Mouse (Mus musculus): ENCODE results near the gene Tesk1. TPM values are rescaled to one million over a fixed set of nuclear protein-coding genes. Genes with fewer than 3 reads are reported as not detected.

Gene Tesk1
- total RNA-seq (2022) = 10 to 100 TPM; 91.7 to 98.0 (median 95.6) TPM

DNA sequence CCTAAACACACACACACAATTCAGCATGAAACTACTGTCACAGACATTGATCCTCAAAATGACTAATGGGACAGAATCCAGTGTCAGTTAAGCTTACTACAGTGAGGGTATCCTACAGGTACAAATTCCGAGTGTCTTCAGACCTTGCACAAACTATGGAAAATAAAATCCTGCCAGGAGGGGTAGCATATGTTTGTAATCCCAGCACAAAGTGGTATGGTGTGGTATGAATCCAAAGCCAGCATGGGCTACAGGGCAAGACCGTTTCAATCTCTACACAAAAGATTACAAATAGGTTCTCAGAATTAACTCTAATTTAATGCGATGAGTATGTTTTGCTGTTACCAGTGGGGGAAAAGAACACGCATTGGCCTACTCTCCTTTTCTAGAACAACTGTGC lies at the start of gene Tesk1:
Gene Tesk1, plus strand, starts transcription at position 301 of the 400 bp plus-strand sequence.
- DNase-seq (ENCODE audit: low spot score in 2 of 2) = no peak

DNA sequence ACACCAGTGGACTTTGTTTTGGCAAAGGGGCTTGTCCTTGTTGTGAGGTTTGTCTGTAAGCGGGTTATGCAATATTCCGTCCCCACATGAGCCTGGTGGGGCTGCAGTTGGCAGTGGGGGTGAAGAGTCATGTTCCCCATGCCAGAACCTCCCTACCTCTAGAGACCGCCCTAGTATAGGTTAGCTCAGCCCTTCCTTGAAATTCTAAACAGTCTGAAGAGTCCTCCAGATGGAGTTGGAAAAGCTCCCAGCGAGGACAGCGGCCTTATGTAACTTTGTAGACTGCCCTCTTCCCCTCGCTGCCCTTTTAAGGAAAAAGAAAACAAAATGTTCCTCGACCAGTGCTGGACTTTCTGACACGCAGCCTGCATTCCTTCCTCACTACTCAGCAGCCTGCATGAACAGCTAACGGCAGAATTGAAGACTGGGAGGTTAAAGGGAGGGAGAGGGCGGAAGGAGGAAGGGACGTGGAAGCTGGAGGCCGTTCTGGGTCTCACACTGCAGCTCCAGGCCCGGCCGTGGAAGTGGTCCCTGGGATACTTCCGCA lies 47.3 kb upstream of the Tesk1 start:
- no peak for DNase-seq (ENCODE audit: low spot score in 2 of 2)

DNA sequence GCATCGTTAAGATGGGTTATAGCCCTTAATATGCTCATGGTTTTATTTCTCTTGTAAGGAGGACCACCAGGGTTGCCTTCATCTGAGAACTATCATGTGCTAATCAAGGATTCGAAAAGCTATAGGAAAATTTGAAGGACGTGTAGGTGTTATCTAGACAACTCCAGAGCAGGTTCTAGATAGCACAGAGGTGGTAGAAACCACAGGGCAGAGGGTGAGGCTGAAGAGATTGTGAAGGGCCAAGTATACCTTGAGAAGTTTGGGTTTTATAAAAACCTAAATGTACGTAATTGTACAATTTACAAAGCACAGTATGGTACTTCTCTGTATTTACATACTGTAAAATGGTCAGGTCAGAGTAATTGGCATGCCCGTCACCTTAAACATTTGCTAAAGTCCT lies 46.6 kb upstream of the Tesk1 start:
- DNase-seq (ENCODE audit: low spot score in 2 of 2) = no peak

DNA sequence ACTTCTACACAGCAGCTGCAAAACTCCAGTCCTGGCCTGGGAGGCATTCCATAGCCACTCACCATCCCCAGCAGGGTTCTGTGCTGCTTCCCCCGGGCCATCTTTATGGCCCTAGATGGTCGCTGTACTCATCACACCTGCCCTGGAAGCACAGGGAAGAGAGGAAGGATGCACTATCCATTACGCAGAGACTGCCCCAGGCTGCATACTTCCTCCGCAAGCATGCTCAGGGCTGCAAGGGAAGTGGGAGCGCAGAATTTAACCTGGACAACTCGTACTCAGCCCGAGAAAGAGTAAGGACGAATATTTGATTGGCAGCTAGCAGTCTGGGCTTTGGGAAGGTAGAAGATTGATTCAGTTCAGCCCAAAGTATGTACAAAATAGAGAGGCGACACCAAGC lies 45.9 kb upstream of the Tesk1 start:
- no peak for DNase-seq (ENCODE audit: low spot score in 2 of 2)

DNA sequence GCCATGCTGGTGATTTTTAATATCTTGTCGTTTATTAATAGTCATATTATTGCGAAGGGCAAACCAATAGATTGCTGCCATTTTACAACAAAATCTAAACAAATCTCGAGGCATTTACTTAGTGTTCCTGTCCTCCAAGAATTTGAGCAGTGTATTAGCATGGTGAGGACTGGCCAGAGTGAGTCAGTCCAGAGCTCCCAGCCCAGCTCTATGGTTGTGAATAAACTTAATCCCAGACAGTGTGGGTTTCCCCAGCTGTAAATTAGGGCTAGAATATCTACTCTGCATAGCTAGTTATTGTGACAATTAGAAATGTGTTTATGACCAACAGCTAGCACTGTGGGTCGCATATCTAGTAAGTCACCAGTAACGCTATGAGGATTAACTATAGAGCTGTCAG lies 45.4 kb upstream of the Tesk1 start:
- DNase-seq (ENCODE audit: low spot score in 2 of 2) = no peak

DNA sequence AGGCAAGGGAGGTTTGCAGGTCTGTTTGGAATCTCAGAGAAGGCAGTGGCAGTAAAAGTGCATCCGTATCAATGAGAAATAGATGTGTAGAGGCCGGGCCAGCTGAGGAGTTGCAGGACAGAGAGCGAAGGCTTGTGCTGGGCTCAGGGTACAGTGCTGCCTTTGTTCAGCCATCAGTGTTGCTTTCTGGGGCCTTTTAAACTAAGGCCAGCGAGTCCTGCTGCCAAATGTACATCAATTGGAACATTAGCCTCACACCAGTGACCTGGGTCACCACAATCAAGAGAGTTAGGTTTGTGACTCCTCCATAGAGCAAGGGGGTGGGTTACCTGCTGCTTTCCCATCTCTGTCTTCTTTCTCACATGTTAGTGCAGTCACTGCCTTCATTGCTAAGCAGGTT lies 43.7 kb upstream of the Tesk1 start:
- DNase-seq (ENCODE audit: low spot score in 2 of 2) = no peak

- DNase-seq (ENCODE audit: low spot score in 2 of 2) = peak in 1 of 2 experiments; percentile 60
These were observed 42.9 kb upstream of the Tesk1 start for GRCm38 (mm10) chr4:43398829-43399331.

DNA sequence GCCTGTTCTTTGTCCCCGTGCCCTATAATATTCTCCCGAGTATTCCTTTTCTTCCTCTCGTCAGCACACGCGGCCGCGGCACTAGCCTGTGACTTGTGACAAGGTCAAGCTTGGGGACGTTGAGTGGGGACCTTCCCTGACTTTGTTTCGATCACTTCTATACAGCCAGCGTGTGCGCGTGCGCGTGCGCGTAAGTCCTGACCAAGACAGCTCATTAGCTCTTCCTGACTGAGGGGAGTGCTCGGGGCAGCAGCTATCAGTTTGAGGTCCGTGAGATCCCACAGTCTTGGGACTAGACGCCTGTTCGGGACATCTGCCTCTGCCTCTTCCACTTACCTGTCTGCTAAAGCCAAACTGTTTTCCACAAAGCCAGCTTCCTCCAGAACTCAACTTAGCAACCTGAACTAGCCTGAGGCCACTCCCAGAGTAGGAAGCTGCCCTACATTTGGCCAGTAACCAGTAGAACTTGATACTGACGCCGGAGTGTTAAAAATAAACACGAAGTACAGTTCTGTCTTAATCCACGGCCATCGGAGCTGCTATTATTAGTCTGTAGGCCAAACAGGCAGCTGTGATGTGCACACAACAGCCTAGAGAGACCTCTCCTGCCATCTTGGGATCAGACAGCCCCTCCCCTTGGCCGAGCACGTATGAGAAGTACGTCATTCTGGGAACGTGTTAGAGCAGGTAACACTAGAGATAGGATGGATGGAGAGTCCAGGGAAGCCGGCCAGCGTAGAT lies 42.2 kb upstream of the Tesk1 start:
- DNase-seq (ENCODE audit: low spot score in 2 of 2) = no peak

DNA sequence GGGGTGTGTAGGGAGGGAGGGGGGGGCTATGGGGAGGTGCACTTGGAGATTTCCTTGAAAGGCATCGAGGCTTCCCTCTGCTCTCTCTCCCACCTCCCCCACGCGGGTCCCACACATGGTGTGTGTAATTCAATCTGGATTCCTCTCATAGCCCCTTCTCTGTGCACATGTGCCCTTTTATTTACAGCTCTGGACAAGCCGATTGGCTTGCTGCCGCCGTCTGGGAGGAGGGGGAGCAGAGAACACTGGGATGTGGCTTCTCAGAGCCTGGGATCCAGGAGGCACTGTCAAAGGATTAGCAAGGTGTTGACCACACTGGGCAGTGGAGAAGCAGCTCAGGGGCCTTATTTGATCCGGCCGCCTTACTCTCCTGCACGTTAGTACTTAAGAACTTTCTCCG lies 40.8 kb upstream of the Tesk1 start:
- no peak for DNase-seq (ENCODE audit: low spot score in 2 of 2)

DNA sequence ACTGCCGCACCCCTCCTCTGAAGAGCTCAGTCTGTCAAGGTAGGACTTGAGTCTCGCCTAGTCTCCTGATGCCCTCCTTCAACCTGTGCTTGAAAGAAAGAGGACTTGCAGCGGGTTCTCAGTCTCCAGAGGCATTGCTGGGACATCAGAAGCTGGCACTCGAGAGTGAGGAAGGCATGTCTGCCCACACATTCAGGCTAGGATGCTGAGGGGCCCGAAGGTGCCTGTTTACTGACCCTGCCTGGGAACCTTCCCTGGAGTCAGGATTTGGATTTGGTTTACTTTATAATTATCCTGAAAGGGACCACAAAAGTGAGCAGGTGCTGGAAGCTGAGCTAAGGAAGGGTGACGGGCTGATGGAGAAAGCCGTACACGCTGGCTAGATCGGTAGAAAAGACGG lies 40.3 kb upstream of the Tesk1 start:
- DNase-seq (ENCODE audit: low spot score in 2 of 2) = no peak

DNA sequence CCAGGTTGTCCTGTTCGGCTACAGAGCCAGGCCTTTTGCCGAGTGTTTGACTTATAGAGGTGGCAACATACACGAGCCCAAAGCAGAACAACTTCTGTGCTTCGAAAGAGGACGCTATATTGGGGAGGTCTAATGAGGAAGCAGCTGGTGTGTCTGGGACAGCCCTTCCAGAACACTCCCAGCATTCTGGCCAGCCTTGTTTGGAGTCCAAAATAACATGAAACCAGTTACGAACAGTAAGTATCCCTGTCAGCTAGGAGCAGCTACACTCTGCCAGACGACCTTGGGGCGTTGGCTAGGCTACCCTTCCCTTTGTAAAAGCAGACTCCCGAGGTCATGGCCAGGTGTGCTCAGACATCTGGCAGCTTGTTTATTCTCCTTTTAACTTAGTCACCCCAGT lies 39.5 kb upstream of the Tesk1 start:
- no peak for DNase-seq (ENCODE audit: low spot score in 2 of 2)

GRCm38 (mm10) chr4:43404697-43405096 lies 37.0 kb upstream of the Tesk1 start:
- no peak for DNase-seq (ENCODE audit: low spot score in 2 of 2)

- peak; percentile 56 to 67 for DNase-seq (ENCODE audit: low spot score in 2 of 2)
These were observed 35.4 kb upstream of the Tesk1 start for GRCm38 (mm10) chr4:43406162-43406971.

GRCm38 (mm10) chr4:43407071-43407920 lies 34.4 kb upstream of the Tesk1 start:
- no peak for DNase-seq (ENCODE audit: low spot score in 2 of 2)

DNA sequence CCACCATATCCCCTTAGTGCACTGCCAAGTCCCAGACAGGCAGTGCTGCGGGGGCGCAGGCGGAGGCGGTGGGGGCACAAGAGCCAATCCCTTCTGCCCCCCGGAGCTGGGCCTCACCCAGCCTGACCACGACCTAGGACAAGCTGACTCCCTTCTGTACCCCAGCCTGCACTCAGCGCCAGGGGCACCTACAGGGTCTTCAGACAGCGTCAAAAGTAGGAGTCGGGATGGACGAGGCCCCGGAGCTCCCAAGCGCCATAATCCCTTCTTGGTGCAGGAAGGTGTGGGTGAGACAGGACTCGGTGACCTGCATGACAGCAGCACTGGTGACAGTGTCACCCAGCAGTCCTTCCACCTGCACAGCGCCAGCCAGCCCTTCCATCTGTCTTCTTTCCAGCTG lies 27.0 kb upstream of the Tesk1 start:
- no peak for DNase-seq (ENCODE audit: low spot score in 2 of 2)

DNA sequence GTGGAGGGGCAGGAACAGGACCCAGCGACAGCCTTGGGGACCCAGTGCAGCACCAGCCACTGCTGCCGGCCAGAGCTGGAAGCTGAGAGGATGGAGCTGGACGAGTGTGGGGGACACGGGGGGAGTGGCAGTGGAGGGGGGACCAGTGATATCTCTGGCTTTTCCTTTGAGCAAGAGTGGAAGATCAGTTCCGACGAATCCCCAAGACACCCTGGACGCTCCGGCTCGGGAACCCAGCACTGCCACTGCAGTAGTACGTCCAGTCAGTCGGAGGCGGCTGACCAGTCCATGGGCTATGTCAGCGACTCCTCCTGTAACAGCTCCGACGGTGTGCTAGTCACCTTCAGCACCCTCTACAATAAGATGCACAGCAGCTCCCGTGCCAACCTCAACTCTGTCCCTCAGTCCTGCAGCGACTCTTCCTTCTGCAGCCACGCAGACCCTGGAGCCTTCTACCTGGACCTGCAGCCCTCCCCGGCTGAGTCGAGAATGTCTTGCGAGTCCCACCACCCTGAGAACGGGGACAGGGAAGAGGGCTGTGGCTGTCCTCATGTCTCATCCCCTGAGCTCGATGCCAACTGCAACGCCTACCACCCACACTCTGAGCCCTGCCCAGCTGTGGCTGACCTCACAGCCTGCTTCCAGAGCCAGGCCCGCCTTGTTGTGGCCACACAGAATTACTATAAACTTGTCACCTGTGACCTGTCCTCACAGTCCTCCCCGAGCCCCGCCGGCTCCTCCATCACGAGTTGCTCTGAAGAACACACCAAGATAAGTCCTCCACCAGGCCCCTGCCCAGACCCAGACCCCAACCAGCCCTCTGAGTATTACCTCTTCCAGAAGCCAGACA lies 26.3 kb upstream of the Tesk1 start:
- no peak for DNase-seq (ENCODE audit: low spot score in 2 of 2)

DNA sequence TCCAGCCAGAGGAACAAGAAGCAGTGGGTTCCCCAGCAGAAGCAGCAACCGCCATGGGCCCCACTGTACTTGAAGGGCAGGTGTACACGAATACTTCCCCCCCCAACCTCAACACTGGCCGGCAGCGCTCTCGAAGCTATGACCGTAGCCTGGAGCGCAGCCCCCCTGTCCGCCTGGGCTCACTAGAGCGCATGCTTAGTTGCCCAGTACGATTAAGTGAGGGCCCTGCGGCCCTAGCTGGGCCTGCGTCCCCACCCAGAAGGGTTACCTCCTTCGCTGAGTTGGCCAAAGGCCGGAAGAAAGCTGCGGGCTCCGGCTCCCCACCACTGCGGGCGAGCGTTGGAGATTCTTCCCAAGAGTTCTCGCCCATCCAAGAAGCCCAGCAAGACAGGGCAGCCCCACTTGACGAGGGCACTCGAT lies 25.7 kb upstream of the Tesk1 start:
- DNase-seq (ENCODE audit: low spot score in 2 of 2) = no peak

- no peak for DNase-seq (ENCODE audit: low spot score in 2 of 2)
These were observed 24.3 kb upstream of the Tesk1 start for GRCm38 (mm10) chr4:43417269-43418062.

- no peak for DNase-seq (ENCODE audit: low spot score in 2 of 2)
These were observed 23.3 kb upstream of the Tesk1 start for GRCm38 (mm10) chr4:43418450-43418849.
